Mouse (Mus musculus): ENCODE data around the gene Mtpn. TPM values are rescaled to one million over a fixed set of nuclear protein-coding genes. Genes with fewer than 3 reads are reported as not detected.

Gene Mtpn
- polyA plus RNA-seq, 1 experiment = 10.8 TPM

DNA sequence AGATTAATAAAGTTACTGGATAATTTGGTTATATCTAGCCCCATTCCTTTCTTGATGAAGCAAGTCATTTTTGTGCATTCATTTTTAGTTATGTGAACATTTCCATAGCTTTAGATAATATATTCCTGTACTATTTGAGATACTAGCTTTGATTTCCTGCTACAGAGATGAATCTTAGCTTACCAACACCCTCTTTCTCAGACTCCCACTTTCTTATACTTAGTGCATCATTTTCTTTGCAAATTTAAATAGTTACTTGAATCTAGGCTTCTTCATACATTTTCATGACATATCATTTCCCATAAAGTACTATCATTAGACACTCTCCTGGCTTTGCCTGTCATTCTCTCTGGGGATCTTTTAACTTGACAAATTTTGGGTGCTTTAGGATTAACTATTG is 26.3 kb downstream of the Mtpn start:
- H3K27me3 ChIP-seq (ENCODE audit: control insufficient read depth) = no peaks in the 10 kb centered on the region
- no peaks in the 10 kb centered on the region for H3K4me1 ChIP-seq (ENCODE audit: control insufficient read depth)
- TF ChIP-seq GATA1 (IDR thresholded peaks at IDR 0.05; ENCODE audit: low read length) = no peak
- no peak for TF ChIP-seq TAL1 (IDR thresholded peaks at IDR 0.05; ENCODE audit: low read length)
- H3K4me3 ChIP-seq (replicated peaks) = no peak overlapping the region
- H3K9me3 ChIP-seq (ENCODE audit: control insufficient read depth, low read length) = no peaks in the 10 kb centered on the region
- peaks cover 24% of the 10 kb centered on the region for H3K36me3 ChIP-seq (ENCODE audit: control insufficient read depth)

DNA sequence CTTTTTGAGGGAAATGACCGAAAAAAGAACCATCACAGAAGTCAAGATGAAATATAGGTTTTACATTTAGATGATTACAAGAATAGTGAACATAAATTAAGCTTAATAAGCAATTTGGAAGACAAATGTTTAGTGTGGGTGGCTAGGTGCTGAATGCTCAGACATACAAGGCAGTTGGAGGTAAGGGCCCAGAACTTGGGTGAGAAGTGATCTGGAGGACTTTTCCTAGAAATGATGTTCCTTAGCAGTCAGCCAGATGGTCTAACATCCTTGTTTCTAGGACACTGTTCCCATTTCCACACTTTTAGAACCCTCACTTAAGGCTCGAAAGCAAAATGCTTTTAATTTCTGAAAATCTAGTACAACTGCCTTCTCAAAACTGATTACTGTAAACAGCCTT is 34.9 kb downstream of the Mtpn start:
- no peak for TF ChIP-seq GATA1 (IDR thresholded peaks at IDR 0.05; ENCODE audit: low read length)
- TF ChIP-seq TAL1 (IDR thresholded peaks at IDR 0.05; ENCODE audit: low read length) = no peak
- H3K36me3 ChIP-seq (ENCODE audit: control insufficient read depth) = peaks cover 7% of the 10 kb centered on the region
- H3K9me3 ChIP-seq (ENCODE audit: control insufficient read depth, low read length) = no peaks in the 10 kb centered on the region
- H3K4me1 ChIP-seq (ENCODE audit: control insufficient read depth) = no peaks in the 10 kb centered on the region
- no peaks in the 10 kb centered on the region for H3K27me3 ChIP-seq (ENCODE audit: control insufficient read depth)
- no peak overlapping the region for H3K4me3 ChIP-seq (replicated peaks)

DNA sequence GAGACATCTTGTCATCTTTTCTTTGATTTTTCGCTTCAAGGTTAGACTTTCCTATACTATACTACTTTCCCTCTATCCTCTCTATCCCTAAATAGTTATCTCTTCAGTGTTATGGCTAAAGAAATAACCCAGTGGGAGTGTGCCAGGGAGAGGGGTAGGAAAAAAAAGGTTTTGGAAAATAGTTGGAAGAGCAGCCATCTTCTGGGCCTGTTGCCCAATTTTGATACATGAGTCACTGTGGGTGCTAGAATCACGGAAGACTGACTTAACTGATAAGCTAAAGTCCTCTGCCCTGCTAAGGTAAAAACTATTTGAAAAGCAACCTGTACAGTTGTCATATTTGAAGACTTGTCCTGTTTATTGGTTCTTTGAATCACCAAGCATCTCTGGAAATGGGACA is 36.8 kb downstream of the Mtpn start:
- H3K4me3 ChIP-seq (replicated peaks) = no peak overlapping the region
- no peaks in the 10 kb centered on the region for H3K9me3 ChIP-seq (ENCODE audit: control insufficient read depth, low read length)
- no peaks in the 10 kb centered on the region for H3K27me3 ChIP-seq (ENCODE audit: control insufficient read depth)
- peaks cover 6% of the 10 kb centered on the region for H3K36me3 ChIP-seq (ENCODE audit: control insufficient read depth)
- TF ChIP-seq GATA1 (IDR thresholded peaks at IDR 0.05; ENCODE audit: low read length) = no peak
- TF ChIP-seq TAL1 (IDR thresholded peaks at IDR 0.05; ENCODE audit: low read length) = no peak
- no peaks in the 10 kb centered on the region for H3K4me1 ChIP-seq (ENCODE audit: control insufficient read depth)

DNA sequence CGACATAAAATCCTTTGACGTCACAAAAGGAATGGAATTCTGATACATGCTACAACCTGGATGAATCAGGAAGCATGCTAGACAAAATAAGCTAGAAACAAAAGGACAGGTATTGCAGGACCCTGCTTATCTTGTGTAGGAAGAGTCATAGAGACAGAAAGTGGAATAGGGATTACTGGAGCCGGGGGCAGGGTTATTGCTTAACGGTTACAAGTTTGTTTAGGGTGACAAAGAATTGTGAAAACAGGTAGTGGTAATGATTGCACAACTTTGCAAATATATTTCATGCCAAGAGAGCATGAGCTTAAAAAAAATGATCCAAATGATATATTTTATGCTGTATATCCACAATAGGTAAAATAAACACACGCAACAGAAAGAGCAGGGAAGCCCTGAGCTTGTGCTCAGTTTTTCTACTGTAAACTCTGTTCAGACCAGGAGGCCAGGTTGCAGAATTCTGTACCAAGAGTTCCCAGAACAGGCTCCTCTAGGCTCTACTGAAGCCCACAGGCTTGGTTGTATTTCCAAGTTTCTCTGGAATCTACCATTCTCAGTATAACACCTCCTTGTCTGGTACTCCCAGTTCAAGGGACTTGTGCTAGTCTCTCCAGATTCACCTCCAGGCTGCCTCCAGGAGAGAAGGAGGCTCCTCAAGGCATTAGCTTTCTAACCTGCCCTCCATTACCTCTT is 39.6 kb downstream of the Mtpn start:
- Histone ChIP-seq H3K36me3 (ENCODE audit: control insufficient read depth) (0 out of 2 replicates have a peak, but pooled peaks cover 2% of the 10 kb centered on the region), H3K4me1 (ENCODE audit: control insufficient read depth) (no peaks in the 10 kb centered on the region), H3K9me3 (ENCODE audit: control insufficient read depth, low read length) (no peaks in the 10 kb centered on the region), H3K27me3 (ENCODE audit: control insufficient read depth) (no peaks in the 10 kb centered on the region), H3K4me3 (replicated peaks) (no peak overlapping the region)
- TF ChIP-seq GATA1 (IDR thresholded peaks at IDR 0.05; ENCODE audit: low read length) (no peak), TAL1 (IDR thresholded peaks at IDR 0.05; ENCODE audit: low read length) (no peak)

- Histone ChIP-seq H3K36me3 (ENCODE audit: control insufficient read depth) (no peaks in the 10 kb centered on the region), H3K9me3 (ENCODE audit: control insufficient read depth, low read length) (no peaks in the 10 kb centered on the region), H3K4me3 (replicated peaks) (no peak overlapping the region), H3K27me3 (ENCODE audit: control insufficient read depth) (no peaks in the 10 kb centered on the region), H3K4me1 (ENCODE audit: control insufficient read depth) (no peaks in the 10 kb centered on the region)
- TF ChIP-seq GATA1 (IDR thresholded peaks at IDR 0.05; ENCODE audit: low read length) = no peak
- TF ChIP-seq TAL1 (IDR thresholded peaks at IDR 0.05; ENCODE audit: low read length) = no peak
These were observed 42.3 kb downstream of the Mtpn start for GRCm38 (mm10) chr6:35497406-35497805.

GRCm38 (mm10) chr6:35493851-35494250 is 45.8 kb downstream of the Mtpn start:
- TF ChIP-seq GATA1 (IDR thresholded peaks at IDR 0.05; ENCODE audit: low read length) (no peak), TAL1 (IDR thresholded peaks at IDR 0.05; ENCODE audit: low read length) (no peak)
- H3K36me3 ChIP-seq (ENCODE audit: control insufficient read depth) = no peaks in the 10 kb centered on the region
- no peaks in the 10 kb centered on the region for H3K27me3 ChIP-seq (ENCODE audit: control insufficient read depth)
- H3K9me3 ChIP-seq (ENCODE audit: control insufficient read depth, low read length) = peaks cover 3% of the 10 kb centered on the region; the same call in 1 of the 2 replicates
- no peak overlapping the region for H3K4me3 ChIP-seq (replicated peaks)
- H3K4me1 ChIP-seq (ENCODE audit: control insufficient read depth) = no peaks in the 10 kb centered on the region

GRCm38 (mm10) chr6:35479651-35480335 is 59.9 kb downstream of the Mtpn start:
- Histone ChIP-seq H3K4me3 (replicated peaks) (no peak overlapping the region), H3K9me3 (ENCODE audit: control insufficient read depth, low read length) (peaks cover 7% of the 10 kb centered on the region), H3K27me3 (ENCODE audit: control insufficient read depth) (no peaks in the 10 kb centered on the region), H3K4me1 (ENCODE audit: control insufficient read depth) (no peaks in the 10 kb centered on the region), H3K36me3 (ENCODE audit: control insufficient read depth) (no peaks in the 10 kb centered on the region)
- TF ChIP-seq TAL1 (IDR thresholded peaks at IDR 0.05; ENCODE audit: low read length) = no peak
- no peak for TF ChIP-seq GATA1 (IDR thresholded peaks at IDR 0.05; ENCODE audit: low read length)

- H3K36me3 ChIP-seq (ENCODE audit: control insufficient read depth) = no peaks in the 10 kb centered on the region
- H3K4me3 ChIP-seq (replicated peaks) = no peak overlapping the region
- H3K4me1 ChIP-seq (ENCODE audit: control insufficient read depth) = no peaks in the 10 kb centered on the region
- no peaks in the 10 kb centered on the region for H3K27me3 ChIP-seq (ENCODE audit: control insufficient read depth)
- TF ChIP-seq GATA1 (IDR thresholded peaks at IDR 0.05; ENCODE audit: low read length) (no peak), TAL1 (IDR thresholded peaks at IDR 0.05; ENCODE audit: low read length) (no peak)
- peaks cover 7% of the 10 kb centered on the region for H3K9me3 ChIP-seq (ENCODE audit: control insufficient read depth, low read length)
These were observed 62.9 kb downstream of the Mtpn start for GRCm38 (mm10) chr6:35476830-35477229.

DNA sequence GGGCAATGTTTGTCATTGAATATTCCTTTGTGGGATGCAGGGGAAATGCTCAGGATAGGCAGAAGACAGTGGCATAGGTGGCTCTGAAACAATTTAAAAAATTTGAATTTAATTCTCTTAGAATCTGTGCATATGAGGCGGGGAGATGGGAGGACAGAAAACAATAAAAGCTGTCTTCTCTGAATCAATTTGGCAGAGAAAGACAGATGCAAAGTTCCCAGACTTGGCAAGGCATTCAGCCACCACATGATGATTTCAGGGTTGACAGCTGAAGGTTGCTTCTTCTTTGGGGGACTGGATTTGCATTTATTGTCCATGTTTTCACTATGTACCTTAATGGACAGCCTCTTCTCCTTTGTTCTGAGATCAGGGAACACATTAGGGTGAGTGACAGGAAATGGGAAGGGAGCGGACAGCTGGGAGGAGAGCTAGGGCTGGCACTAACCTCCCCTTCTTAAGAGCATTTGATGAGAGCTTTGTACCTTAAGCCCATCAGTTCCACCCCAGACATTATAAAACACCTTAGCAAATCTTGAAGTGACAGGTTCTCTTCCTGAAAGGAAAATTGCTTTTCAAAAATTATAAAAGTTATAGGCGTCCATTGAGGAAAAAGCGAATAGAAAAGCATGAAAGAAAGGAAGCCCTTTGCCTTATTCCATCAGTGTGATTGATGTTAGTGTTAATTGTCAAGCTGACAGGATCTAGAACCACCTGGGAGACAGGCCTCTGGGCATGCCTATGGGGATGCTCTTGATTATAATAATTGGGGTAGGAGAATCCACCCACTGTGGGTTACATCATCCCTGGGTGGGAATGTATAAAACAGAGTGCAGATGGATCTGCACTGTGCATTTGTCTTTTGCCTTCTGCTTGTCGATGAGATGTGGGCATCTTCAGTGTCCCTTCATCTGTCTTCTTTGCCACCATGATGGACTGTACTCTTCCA is 76.0 kb downstream of the Mtpn start:
- Histone ChIP-seq H3K9me3 (ENCODE audit: control insufficient read depth, low read length) (peaks cover 7% of the 10 kb centered on the region; the same call in 1 of the 2 replicates), H3K27me3 (ENCODE audit: control insufficient read depth) (no peaks in the 10 kb centered on the region), H3K4me1 (ENCODE audit: control insufficient read depth) (no peaks in the 10 kb centered on the region), H3K36me3 (ENCODE audit: control insufficient read depth) (no peaks in the 10 kb centered on the region), H3K4me3 (replicated peaks) (no peak overlapping the region)
- TF ChIP-seq GATA1 (IDR thresholded peaks at IDR 0.05; ENCODE audit: low read length) = no peak
